Mouse (Mus musculus) midbrain, embryonic 14.5 days (tissue): ENCODE data around the gene Calm3. TPM values are rescaled to one million over a fixed set of nuclear protein-coding genes. Genes with fewer than 3 reads are reported as not detected.

Experiments
- ATAC-seq: fragments of 200-750 bp; cut with Nextera tagmentation; 2 replicates; pipeline ENCODE4 v1.8.0; 2017; ENCODE audit warnings: moderate number of reproducible peaks, moderate library complexity; ENCODE audit not compliant: low FRiP score, low TSS enrichment
- DNase-seq: peaks from one replicate; pipeline ENCODE4 v3.0.0-alpha.2; 2015
- H3K27ac ChIP-seq: fragments of 300-500 bp; sonication (generic); replicated peaks from 2 replicates; pipeline ENCODE4 v1.5.1; 2014; ENCODE audit warnings: mild to moderate bottlenecking, low read depth, low read length, moderate library complexity
- H3K27me3 ChIP-seq: fragments of 300-500 bp; sonication (generic); 2 replicates; pipeline ENCODE4 v1.6.1; 2014; ENCODE audit warnings: low read length, control low read depth, mixed read lengths; ENCODE audit not compliant: control insufficient read depth, insufficient read depth
- H3K36me3 ChIP-seq: fragments of 300-500 bp; sonication (generic); 2 replicates; pipeline ENCODE4 v1.6.1; 2014; ENCODE audit warnings: low read length, control low read depth; ENCODE audit not compliant: control insufficient read depth, insufficient read depth
- H3K4me1 ChIP-seq: fragments of 300-500 bp; sonication (generic); 2 replicates; pipeline ENCODE4 v1.6.1; 2014; ENCODE audit warnings: mild to moderate bottlenecking, antibody characterized with exemption, low read length, control low read depth; ENCODE audit not compliant: control insufficient read depth, insufficient read depth
- H3K4me2 ChIP-seq: fragments of 300-500 bp; sonication (generic); 2 replicates; pipeline ENCODE4 v1.6.1; 2014; ENCODE audit warnings: mild to moderate bottlenecking, low read length, moderate library complexity
- H3K4me3 ChIP-seq: fragments of 300-500 bp; sonication (generic); replicated peaks from 2 replicates; pipeline ENCODE4 v1.5.1; 2014; ENCODE audit warnings: low read depth, low read length
- H3K9ac ChIP-seq: fragments of 300-500 bp; sonication (generic); replicated peaks from 2 replicates; pipeline ENCODE4 v1.6.1; 2014; ENCODE audit warnings: mild to moderate bottlenecking, low read length, moderate library complexity
- H3K9me3 ChIP-seq: fragments of 300-500 bp; sonication (generic); 2 replicates; pipeline ENCODE4 v1.6.1; 2016; ENCODE audit warnings: low read length, control low read depth, mixed read lengths; ENCODE audit not compliant: control insufficient read depth
- WGBS: fragments of 180-500 bp; shearing (Covaris S2); extraction: QIAGEN DNeasy Blood & Tissue Kit; methylation state at CpG from one replicate; pipeline ENCODE4 v1.1.7; 2014; 5-methylcytosine and 5-hydroxymethylcytosine counted together
- polyA plus RNA-seq: library from polyadenylated mRNA; unstranded; fragments of >200 nt; fragmentation: Nextera tagmentation; extraction: Ambion mirVana; gene quantifications from 2 replicates; pipeline ENCODE4 v1.2.1, GENCODE M21; 2014

The Calm3 gene
- polyA plus RNA-seq, 1 experiment from 2014 or later, result 494 TPM

GRCm38 (mm10) chr7:16913806-16914452 lies 10.0 kb downstream of the Calm3 start:
- Histone ChIP-seq H3K27me3 (no peaks in the 10 kb centered on the region), H3K9ac (no peak overlapping the region), H3K9me3 (no peaks in the 10 kb centered on the region), H3K4me2 (no peak overlapping the region), H3K27ac (no peak overlapping the region), H3K4me1 (no peaks in the 10 kb centered on the region), H3K36me3 (peaks cover 57% of the 10 kb centered on the region), H3K4me3 (no peak overlapping the region)
- ATAC-seq (peak; percentile 73; the same call in 1 of the 2 replicates), DNase-seq (peak; percentile 89)
- WGBS, result 42% methylated on average over 10 of the region's 10 CpGs

- Histone ChIP-seq H3K27me3 (no peaks in the 10 kb centered on the region), H3K36me3 (peaks cover 41% of the 10 kb centered on the region), H3K9me3 (no peaks in the 10 kb centered on the region), H3K4me1 (peaks cover 4% of the 10 kb centered on the region; the same call in 1 of the 2 replicates), H3K4me3 (no peak overlapping the region), H3K27ac (no peak overlapping the region), H3K4me2 (no peak overlapping the region), H3K9ac (no peak overlapping the region)
- no peak for DNase-seq
- no peak for ATAC-seq
- WGBS, result 67% methylated on average over 6 of the region's 6 CpGs
Observed at GRCm38 (mm10) chr7:16912360-16912759, 11.6 kb downstream of the Calm3 start.

DNA sequence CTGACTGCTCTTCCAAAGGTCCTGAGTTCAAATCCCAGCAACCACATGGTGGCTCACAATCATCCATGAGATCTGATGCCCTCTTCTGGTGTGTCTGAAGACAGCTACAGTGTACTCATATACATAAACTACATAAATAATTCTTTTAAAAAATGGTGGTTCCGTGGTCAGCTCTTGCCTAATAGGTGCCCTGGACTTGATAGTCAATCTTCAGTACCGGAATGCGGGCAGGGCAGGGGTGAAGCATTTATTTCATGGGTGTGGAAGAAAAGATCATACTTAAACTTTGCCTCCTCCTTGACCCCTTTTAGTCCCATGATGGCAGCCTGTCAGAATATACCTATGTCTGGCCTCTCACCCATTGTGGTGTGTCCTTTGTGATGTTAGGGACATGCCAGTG lies 12.0 kb downstream of the Calm3 start:
- no peaks in the 10 kb centered on the region for H3K27me3 ChIP-seq
- H3K4me2 ChIP-seq, result no peak overlapping the region
- H3K4me1 ChIP-seq, result peaks cover 4% of the 10 kb centered on the region; the same call in 1 of the 2 replicates
- peaks cover 37% of the 10 kb centered on the region for H3K36me3 ChIP-seq
- no peak overlapping the region for H3K4me3 ChIP-seq
- H3K9ac ChIP-seq, result no peak overlapping the region
- no peak overlapping the region for H3K27ac ChIP-seq
- WGBS, result 95% methylated on average over 3 of the region's 3 CpGs
- ATAC-seq (no peak), DNase-seq (no peak)
- H3K9me3 ChIP-seq, result no peaks in the 10 kb centered on the region

- DNase-seq (no peak), ATAC-seq (no peak)
- no peak overlapping the region for H3K9ac ChIP-seq
- 56% methylated on average over 10 of the region's 10 CpGs for WGBS
- H3K36me3 ChIP-seq, result peaks cover 17% of the 10 kb centered on the region
- H3K27ac ChIP-seq, result no peak overlapping the region
- H3K4me3 ChIP-seq, result no peak overlapping the region
- H3K27me3 ChIP-seq, result no peaks in the 10 kb centered on the region
- H3K4me1 ChIP-seq, result peaks cover 4% of the 10 kb centered on the region; the same call in 1 of the 2 replicates
- no peaks in the 10 kb centered on the region for H3K9me3 ChIP-seq
- no peak overlapping the region for H3K4me2 ChIP-seq
Observed at GRCm38 (mm10) chr7:16909909-16910308, 14.0 kb downstream of the Calm3 start.

DNA sequence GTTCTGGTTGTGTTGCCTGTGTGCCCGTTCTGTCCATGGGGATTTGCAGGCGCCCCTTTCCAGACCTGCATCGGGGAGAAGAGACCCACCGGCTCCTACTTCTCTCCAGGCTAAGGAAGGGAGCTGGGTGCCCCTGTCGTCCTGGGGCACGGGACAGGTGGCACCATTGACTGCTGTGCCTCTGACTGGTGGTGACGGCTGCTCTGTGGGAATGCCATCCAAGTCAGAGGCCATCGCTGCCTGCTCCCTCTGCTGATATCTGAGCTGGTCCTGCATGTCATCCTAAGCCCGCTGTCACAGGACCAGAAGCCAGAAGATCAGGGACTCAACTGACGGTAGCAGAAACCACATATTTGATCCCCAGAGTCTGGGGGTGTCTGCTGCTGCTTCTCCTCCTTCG lies 15.1 kb downstream of the Calm3 start:
- Histone ChIP-seq H3K9me3 (no peaks in the 10 kb centered on the region), H3K4me3 (no peak overlapping the region), H3K4me2 (no peak overlapping the region), H3K9ac (no peak overlapping the region), H3K27me3 (no peaks in the 10 kb centered on the region), H3K27ac (no peak overlapping the region), H3K4me1 (peaks cover 4% of the 10 kb centered on the region; the same call in 1 of the 2 replicates), H3K36me3 (peaks cover 7% of the 10 kb centered on the region)
- ATAC-seq (no peak), DNase-seq (no peak)
- WGBS, result 78% methylated on average over 11 of the region's 11 CpGs

DNA sequence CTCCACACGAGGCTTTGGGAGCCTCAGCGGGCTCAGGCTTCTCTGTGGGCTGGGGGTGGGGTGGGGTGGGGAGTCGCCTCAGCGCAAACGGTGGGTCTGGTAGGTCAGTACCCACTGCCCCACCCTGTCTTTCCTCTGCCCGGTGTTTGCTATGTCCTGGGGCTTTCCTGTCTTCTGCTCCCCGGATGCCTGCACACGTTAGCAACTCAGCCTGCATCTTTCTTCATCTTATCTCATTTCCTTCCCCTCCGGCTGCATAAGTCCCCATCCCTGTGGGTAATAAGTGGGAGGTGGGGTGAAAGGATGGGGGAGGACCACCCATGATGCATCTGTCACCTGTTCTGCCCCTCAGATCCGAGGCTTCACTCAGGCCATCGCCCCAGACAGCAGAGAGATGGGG lies 15.5 kb downstream of the Calm3 start:
- ATAC-seq (no peak), DNase-seq (no peak)
- Histone ChIP-seq H3K4me3 (no peak overlapping the region), H3K27me3 (no peaks in the 10 kb centered on the region), H3K4me1 (peaks cover 4% of the 10 kb centered on the region; the same call in 1 of the 2 replicates), H3K36me3 (peaks cover 5% of the 10 kb centered on the region; the same call in 1 of the 2 replicates), H3K9me3 (no peaks in the 10 kb centered on the region), H3K27ac (no peak overlapping the region), H3K4me2 (no peak overlapping the region), H3K9ac (no peak overlapping the region)
- WGBS, result 54% methylated on average over 11 of the region's 11 CpGs

DNA sequence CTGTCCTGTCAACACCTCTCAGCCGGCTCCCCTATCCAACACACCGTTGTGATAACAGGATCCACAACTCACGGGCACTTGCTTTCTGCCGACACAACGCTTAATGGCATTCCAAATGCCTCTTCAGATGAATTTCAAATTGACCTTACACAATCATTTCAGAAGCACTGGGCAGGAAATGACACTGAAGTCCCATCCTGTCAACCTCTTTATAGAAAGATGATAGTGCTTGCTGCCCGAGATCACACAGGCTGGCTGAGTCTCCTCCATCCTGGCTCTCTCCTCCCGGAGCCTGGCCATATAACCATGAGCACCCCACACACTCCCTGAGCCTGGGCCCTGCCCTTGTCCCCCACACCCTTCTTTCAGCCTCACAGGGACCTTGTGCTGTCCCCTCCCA lies 16.1 kb downstream of the Calm3 start:
- Histone ChIP-seq H3K36me3 (no peaks in the 10 kb centered on the region), H3K4me2 (no peak overlapping the region), H3K9me3 (no peaks in the 10 kb centered on the region), H3K27ac (no peak overlapping the region), H3K9ac (no peak overlapping the region), H3K27me3 (no peaks in the 10 kb centered on the region), H3K4me1 (peaks cover 4% of the 10 kb centered on the region; the same call in 1 of the 2 replicates), H3K4me3 (no peak overlapping the region)
- ATAC-seq (no peak), DNase-seq (no peak)
- 80% methylated on average over 7 of the region's 7 CpGs for WGBS

- no peak for ATAC-seq
- H3K9me3 ChIP-seq, result no peaks in the 10 kb centered on the region
- peaks cover 4% of the 10 kb centered on the region; the same call in 1 of the 2 replicates for H3K4me1 ChIP-seq
- no peaks in the 10 kb centered on the region for H3K36me3 ChIP-seq
- no peaks in the 10 kb centered on the region for H3K27me3 ChIP-seq
- no peak overlapping the region for H3K27ac ChIP-seq
- H3K4me3 ChIP-seq, result no peak overlapping the region
- H3K9ac ChIP-seq, result no peak overlapping the region
- no peak for DNase-seq
- 93% methylated on average over 41 of the region's 41 CpGs for WGBS
- no peak overlapping the region for H3K4me2 ChIP-seq
Observed at GRCm38 (mm10) chr7:16906889-16907559, 16.9 kb downstream of the Calm3 start.

- Histone ChIP-seq H3K27me3 (no peaks in the 10 kb centered on the region), H3K9ac (no peak within 1 kb of the TSS), H3K4me3 (no peak within 1 kb of the TSS), H3K4me1 (peaks cover 4% of the 10 kb centered on the region; the same call in 1 of the 2 replicates), H3K9me3 (no peaks in the 10 kb centered on the region), H3K4me2 (no peak within 1 kb of the TSS), H3K27ac (no peak within 1 kb of the TSS), H3K36me3 (no peaks in the 10 kb centered on the region)
- DNase-seq, result no peak
- no peak for ATAC-seq
- 7% methylated on average over 5 of the region's 6 CpGs for WGBS
Observed at GRCm38 (mm10) chr7:16906281-16906680, 17.6 kb downstream of the Calm3 start, which contains the start of gene Ptgir. Ptgir (plus strand) TSS chr7:16906490.
